Mouse (Mus musculus): ENCODE data around the gene Zfp429. TPM values are rescaled to one million over a fixed set of nuclear protein-coding genes. Genes with fewer than 3 reads are reported as not detected.
A peak's percentile ranks its signal among the peaks of the same experiment; 100 is the strongest.
"Not testable (repeated sequence)": the region's sequence is repeated elsewhere in the genome, so short reads cannot be mapped to it uniquely, and the experiment has no call there.

Gene Zfp429
- 6.7 TPM in 2 replicates for polyA plus RNA-seq (2015; fragmentation: Nextera tagmentation; extraction: Ambion mirVana)

GRCm38 (mm10) chr13:67399183-67399903, at the start of gene Zfp429:
Gene Zfp429 (minus strand): TSS chr13:67399819.
- Histone ChIP-seq H3K4me2 (ENCODE audit: low read depth, low read length) (peak within 1 kb of the TSS; percentile 58), H3K4me3 (replicated peaks; ENCODE audit: low read length) (peak within 1 kb of the TSS; percentile 57), H3K9ac (ENCODE audit: low read length) (peak within 1 kb of the TSS; percentile 70), H3K27ac (ENCODE audit: low read length) (peak within 1 kb of the TSS; percentile 14; the same call in 1 of the 2 replicates)
- WGBS = 3% methylated on average over 14 of the region's 16 CpGs
- not testable (repeated sequence) for H3K9me3 ChIP-seq (replicated peaks; ENCODE audit: control insufficient read depth, low read length); H3K27me3 ChIP-seq (ENCODE audit: control insufficient read depth, insufficient read depth, low read length); H3K36me3 ChIP-seq (ENCODE audit: control insufficient read depth, insufficient read depth, low read length); H3K4me1 ChIP-seq (ENCODE audit: control insufficient read depth, insufficient read depth, low read length)
- peak; percentile 94 for ATAC-seq (ENCODE audit: insufficient read depth, low FRiP score)

GRCm38 (mm10) chr13:67437095-67437494, 37.5 kb upstream of the Zfp429 start:
- not testable (repeated sequence) for H3K4me3 ChIP-seq (replicated peaks; ENCODE audit: low read length); H3K9me3 ChIP-seq (replicated peaks; ENCODE audit: control insufficient read depth, low read length); H3K27ac ChIP-seq (ENCODE audit: low read length); H3K4me2 ChIP-seq (ENCODE audit: low read depth, low read length); H3K9ac ChIP-seq (ENCODE audit: low read length); H3K27me3 ChIP-seq (ENCODE audit: control insufficient read depth, insufficient read depth, low read length); H3K4me1 ChIP-seq (ENCODE audit: control insufficient read depth, insufficient read depth, low read length); H3K36me3 ChIP-seq (ENCODE audit: control insufficient read depth, insufficient read depth, low read length); ATAC-seq (ENCODE audit: insufficient read depth, low FRiP score)
- WGBS = 75% methylated on average over 1 of the region's 3 CpGs

DNA sequence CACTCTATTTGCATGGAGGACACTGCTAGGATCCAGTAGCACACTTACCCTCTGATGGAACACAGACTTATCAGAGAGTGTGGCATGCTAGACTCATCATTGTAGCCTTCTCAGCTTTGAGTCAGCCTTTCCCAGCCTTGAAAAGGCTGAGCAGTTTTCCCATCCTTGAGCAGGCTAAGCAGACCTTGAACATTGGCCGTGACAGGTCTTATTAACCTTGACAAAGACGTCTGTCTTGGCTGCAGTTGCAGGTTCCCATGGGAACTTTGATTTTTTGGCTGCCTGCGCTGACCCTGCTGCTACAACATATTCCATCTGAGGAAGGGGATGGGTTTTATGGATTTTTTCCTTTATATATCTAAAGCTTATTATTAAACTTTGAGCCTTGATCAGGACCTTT, 28.5 kb upstream of the Zfp429 start:
- no peak overlapping the region for H3K27ac ChIP-seq (ENCODE audit: low read length)
- no peaks in the 10 kb centered on the region for H3K9me3 ChIP-seq (replicated peaks; ENCODE audit: control insufficient read depth, low read length)
- no peak overlapping the region for H3K4me3 ChIP-seq (replicated peaks; ENCODE audit: low read length)
- 70% methylated on average over 3 of the region's 3 CpGs for WGBS
- no peaks in the 10 kb centered on the region for H3K27me3 ChIP-seq (ENCODE audit: control insufficient read depth, insufficient read depth, low read length)
- no peak overlapping the region for H3K4me2 ChIP-seq (ENCODE audit: low read depth, low read length)
- no peak for ATAC-seq (ENCODE audit: insufficient read depth, low FRiP score)
- H3K9ac ChIP-seq (ENCODE audit: low read length) = no peak overlapping the region
- H3K36me3 ChIP-seq (ENCODE audit: control insufficient read depth, insufficient read depth, low read length) = no peaks in the 10 kb centered on the region
- H3K4me1 ChIP-seq (ENCODE audit: control insufficient read depth, insufficient read depth, low read length) = no peaks in the 10 kb centered on the region

DNA sequence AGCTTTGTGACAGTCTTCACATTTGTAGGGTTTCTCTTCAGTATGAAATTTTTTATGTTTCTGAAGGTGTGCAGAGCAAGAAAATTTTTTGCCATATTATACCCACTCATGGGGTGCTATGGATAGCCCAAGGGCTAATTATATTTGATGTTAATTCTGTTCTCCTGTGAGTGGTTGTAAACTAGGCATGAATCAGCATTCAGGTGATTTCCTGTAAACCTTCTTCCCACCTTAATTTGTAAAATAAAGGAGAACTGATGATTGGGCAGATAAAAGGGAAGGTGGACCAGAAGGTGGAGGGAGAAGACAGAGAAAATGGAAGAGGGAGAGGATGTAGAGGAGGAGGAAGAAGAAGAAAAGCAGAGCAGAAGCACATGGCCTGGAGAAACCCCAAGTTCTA, 26.1 kb upstream of the Zfp429 start:
- not testable (repeated sequence) for H3K36me3 ChIP-seq (ENCODE audit: control insufficient read depth, insufficient read depth, low read length); H3K4me2 ChIP-seq (ENCODE audit: low read depth, low read length); H3K4me1 ChIP-seq (ENCODE audit: control insufficient read depth, insufficient read depth, low read length); H3K4me3 ChIP-seq (replicated peaks; ENCODE audit: low read length); H3K9ac ChIP-seq (ENCODE audit: low read length); ATAC-seq (ENCODE audit: insufficient read depth, low FRiP score); H3K27ac ChIP-seq (ENCODE audit: low read length); H3K9me3 ChIP-seq (replicated peaks; ENCODE audit: control insufficient read depth, low read length); H3K27me3 ChIP-seq (ENCODE audit: control insufficient read depth, insufficient read depth, low read length)

GRCm38 (mm10) chr13:67422532-67422931, 22.9 kb upstream of the Zfp429 start:
- WGBS = 68% methylated on average over 2 of the region's 2 CpGs
- H3K36me3 ChIP-seq (ENCODE audit: control insufficient read depth, insufficient read depth, low read length); H3K27me3 ChIP-seq (ENCODE audit: control insufficient read depth, insufficient read depth, low read length); H3K4me3 ChIP-seq (replicated peaks; ENCODE audit: low read length); ATAC-seq (ENCODE audit: insufficient read depth, low FRiP score); H3K27ac ChIP-seq (ENCODE audit: low read length); H3K9me3 ChIP-seq (replicated peaks; ENCODE audit: control insufficient read depth, low read length); H3K4me1 ChIP-seq (ENCODE audit: control insufficient read depth, insufficient read depth, low read length); H3K4me2 ChIP-seq (ENCODE audit: low read depth, low read length); H3K9ac ChIP-seq (ENCODE audit: low read length): not testable (repeated sequence)

DNA sequence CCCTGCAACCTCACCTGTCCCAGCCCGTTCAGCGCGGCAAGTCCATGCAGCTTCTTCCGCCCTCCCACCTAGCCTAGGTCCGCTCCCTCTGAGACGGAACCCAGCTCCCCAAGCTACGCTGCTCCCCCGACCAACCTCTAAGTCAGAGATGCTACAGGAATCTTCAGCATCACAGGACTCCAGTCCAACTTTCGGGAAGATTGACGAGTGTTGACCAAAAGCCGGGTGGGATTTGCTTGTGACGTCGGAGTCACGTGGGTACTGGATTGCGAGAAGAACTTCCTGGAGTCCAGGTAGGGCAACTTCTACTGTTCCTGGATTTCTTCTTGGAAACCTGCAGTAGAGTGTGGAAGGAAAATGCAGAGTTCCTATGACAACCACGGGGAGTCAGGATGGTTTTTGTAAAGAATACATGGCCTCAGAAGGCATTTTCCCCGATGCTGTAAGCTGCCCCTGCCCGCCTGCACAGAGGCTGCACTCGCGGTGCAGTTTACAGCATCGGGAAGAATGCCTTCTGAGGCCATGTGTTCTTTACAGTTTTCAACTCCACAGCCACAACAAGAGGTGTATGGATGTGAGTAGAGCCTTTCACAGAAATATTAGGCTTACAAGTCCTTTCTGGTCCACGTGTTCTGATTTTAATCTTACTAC, 21.7 kb upstream of the Zfp429 start, which contains the start of gene Zfp459:
TSS of gene Zfp459 (minus strand) at position 212 of the 651 bp plus-strand sequence.
- peak; percentile 81 for ATAC-seq (ENCODE audit: insufficient read depth, low FRiP score)
- Histone ChIP-seq H3K4me1 (ENCODE audit: control insufficient read depth, insufficient read depth, low read length) (no peaks in the 10 kb centered on the region), H3K27ac (ENCODE audit: low read length) (no peak within 1 kb of the TSS), H3K27me3 (ENCODE audit: control insufficient read depth, insufficient read depth, low read length) (no peaks in the 10 kb centered on the region), H3K9ac (ENCODE audit: low read length) (peak within 1 kb of the TSS; percentile 76), H3K4me3 (replicated peaks; ENCODE audit: low read length) (peak within 1 kb of the TSS; percentile 71), H3K9me3 (replicated peaks; ENCODE audit: control insufficient read depth, low read length) (no peaks in the 10 kb centered on the region), H3K4me2 (ENCODE audit: low read depth, low read length) (peak within 1 kb of the TSS; percentile 66), H3K36me3 (ENCODE audit: control insufficient read depth, insufficient read depth, low read length) (no peaks in the 10 kb centered on the region)
- WGBS = under 1% methylated on average over 22 of the region's 22 CpGs

DNA sequence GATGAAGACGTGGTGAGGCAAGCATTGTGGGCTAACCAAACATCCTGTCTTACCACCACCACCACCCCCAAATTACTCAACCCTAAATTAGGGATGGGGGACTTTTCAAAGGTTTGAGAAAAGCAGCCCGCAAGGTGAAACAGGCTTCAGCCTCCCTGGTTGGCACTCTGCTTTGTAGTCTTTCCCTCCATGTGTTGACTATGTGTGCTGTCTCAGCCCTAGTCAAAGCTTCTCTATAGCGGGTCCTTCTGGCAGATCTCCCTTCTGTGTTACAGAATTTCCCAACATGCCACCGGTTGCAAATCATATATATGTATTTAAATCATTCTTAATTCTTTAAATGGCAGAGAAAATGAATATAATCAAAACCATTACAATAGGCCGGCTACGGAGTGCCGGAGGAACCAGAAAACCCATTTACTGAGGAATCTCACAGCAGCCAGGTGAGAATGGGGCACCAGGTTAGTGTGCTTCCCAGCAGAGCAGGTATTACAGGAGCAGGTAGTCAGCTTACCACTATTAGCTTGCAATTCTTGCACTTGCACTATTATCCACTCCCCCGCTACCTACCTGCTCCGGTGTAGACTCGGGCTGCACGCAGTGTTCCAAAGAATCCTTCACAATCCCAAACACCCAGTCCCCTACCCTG, 21.1 kb upstream of the Zfp429 start:
- H3K4me1 ChIP-seq (ENCODE audit: control insufficient read depth, insufficient read depth, low read length) = no peaks in the 10 kb centered on the region
- peak overlapping the region; percentile 76 for H3K9ac ChIP-seq (ENCODE audit: low read length)
- no peaks in the 10 kb centered on the region for H3K36me3 ChIP-seq (ENCODE audit: control insufficient read depth, insufficient read depth, low read length)
- H3K4me2 ChIP-seq (ENCODE audit: low read depth, low read length) = peak overlapping the region; percentile 66
- H3K27me3 ChIP-seq (ENCODE audit: control insufficient read depth, insufficient read depth, low read length) = no peaks in the 10 kb centered on the region
- 27% methylated on average over 11 of the region's 11 CpGs for WGBS
- H3K9me3 ChIP-seq (replicated peaks; ENCODE audit: control insufficient read depth, low read length) = no peaks in the 10 kb centered on the region
- peak overlapping the region; percentile 71 for H3K4me3 ChIP-seq (replicated peaks; ENCODE audit: low read length)
- no peak overlapping the region for H3K27ac ChIP-seq (ENCODE audit: low read length)
- ATAC-seq (ENCODE audit: insufficient read depth, low FRiP score) = peak; percentile 56; the same call in 1 of the 2 replicates

- no peak for ATAC-seq (ENCODE audit: insufficient read depth, low FRiP score)
- no peak overlapping the region for H3K27ac ChIP-seq (ENCODE audit: low read length)
- 86% methylated on average over 3 of the region's 3 CpGs for WGBS
- no peak overlapping the region for H3K9ac ChIP-seq (ENCODE audit: low read length)
- no peaks in the 10 kb centered on the region for H3K9me3 ChIP-seq (replicated peaks; ENCODE audit: control insufficient read depth, low read length)
- H3K4me3 ChIP-seq (replicated peaks; ENCODE audit: low read length) = no peak overlapping the region
- no peaks in the 10 kb centered on the region for H3K4me1 ChIP-seq (ENCODE audit: control insufficient read depth, insufficient read depth, low read length)
- H3K4me2 ChIP-seq (ENCODE audit: low read depth, low read length) = no peak overlapping the region
- H3K27me3 ChIP-seq (ENCODE audit: control insufficient read depth, insufficient read depth, low read length) = no peaks in the 10 kb centered on the region
- H3K36me3 ChIP-seq (ENCODE audit: control insufficient read depth, insufficient read depth, low read length) = no peaks in the 10 kb centered on the region
Measured at GRCm38 (mm10) chr13:67416811-67417210, 17.2 kb upstream of the Zfp429 start.

DNA sequence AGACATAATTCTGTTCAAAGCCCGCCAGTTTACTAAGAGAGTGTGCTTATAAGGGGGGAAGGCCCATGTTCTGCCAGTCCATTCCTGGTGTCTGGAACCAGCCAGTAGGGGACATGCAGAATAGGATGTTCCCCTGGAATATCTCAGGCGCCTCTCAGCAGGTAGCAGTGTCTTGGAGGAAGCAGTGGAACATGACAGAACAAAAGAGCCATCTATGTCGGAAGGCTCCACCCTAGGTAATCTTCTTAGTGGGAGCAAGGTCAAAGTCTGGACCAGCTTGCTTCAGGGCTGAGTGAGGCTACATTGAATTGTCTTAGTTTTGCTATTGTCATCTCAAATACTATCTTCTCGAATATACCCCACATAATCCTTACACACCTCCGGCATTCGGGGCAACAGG, 16.1 kb upstream of the Zfp429 start:
- H3K27me3 ChIP-seq (ENCODE audit: control insufficient read depth, insufficient read depth, low read length) = no peaks in the 10 kb centered on the region
- no peak overlapping the region for H3K4me2 ChIP-seq (ENCODE audit: low read depth, low read length)
- H3K4me1 ChIP-seq (ENCODE audit: control insufficient read depth, insufficient read depth, low read length) = no peaks in the 10 kb centered on the region
- no peaks in the 10 kb centered on the region for H3K36me3 ChIP-seq (ENCODE audit: control insufficient read depth, insufficient read depth, low read length)
- no peak overlapping the region for H3K9ac ChIP-seq (ENCODE audit: low read length)
- no peak overlapping the region for H3K27ac ChIP-seq (ENCODE audit: low read length)
- WGBS = 87% methylated on average over 6 of the region's 6 CpGs
- no peak for ATAC-seq (ENCODE audit: insufficient read depth, low FRiP score)
- H3K4me3 ChIP-seq (replicated peaks; ENCODE audit: low read length) = no peak overlapping the region
- H3K9me3 ChIP-seq (replicated peaks; ENCODE audit: control insufficient read depth, low read length) = no peaks in the 10 kb centered on the region

Measured in stomach, embryonic 16.5 days (tissue).